Mouse (Mus musculus): ENCODE data around the gene Stk19.
"Not testable (repeated sequence)": the region's sequence is repeated elsewhere in the genome, so short reads cannot be mapped to it uniquely, and the experiment has no call there.

Gene Stk19

DNA sequence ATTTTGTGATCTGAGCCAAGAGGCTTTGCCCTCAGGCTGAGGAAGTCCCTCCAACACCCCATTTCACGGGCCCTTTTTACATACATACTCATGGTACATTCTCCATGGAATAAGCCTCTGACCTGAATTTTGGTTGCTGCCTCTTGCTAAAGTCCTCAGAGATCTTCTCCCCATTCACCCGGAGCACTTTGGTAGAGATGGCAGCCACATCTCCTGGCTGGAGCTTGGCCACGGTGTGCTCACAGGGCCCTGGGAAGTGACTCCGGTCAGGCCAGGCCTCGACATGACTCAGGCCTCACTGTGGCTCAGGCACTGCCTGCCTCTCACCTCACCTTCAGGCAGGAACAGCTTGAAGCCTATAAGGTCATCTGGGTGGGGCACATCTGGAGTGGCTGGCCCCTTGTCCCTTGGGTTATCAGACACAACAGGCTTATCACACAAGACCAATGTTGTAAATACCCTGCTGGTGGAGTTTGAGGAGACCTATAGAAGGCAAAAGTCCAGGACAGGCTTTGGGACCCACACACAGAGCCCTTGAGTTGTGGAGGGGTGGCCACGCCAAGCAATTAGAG, 4.1 kb upstream of the Stk19 start:
- DNase-seq (ENCODE audit: low spot score in 2 of 2), result no peak

DNA sequence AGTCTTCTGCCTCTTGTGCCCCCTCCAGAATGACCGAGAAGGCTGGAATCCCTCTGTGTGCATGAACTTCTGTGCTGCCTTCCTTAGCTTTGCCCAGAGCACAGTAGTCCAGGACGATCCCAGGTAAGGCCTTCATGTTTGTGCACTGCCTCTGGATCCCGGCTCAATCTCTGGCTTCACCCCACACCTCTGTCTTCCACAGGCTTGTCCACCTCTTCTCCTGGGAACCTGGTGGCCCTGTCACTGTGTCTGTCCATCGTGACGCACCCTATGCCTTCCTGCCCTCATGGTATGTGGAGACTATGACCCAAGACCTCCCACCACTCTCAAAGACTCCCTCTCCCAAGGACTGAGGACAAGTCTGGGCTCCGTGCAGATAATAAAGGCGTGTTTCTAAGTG, 2.0 kb upstream of the Stk19 start:
- no peak for DNase-seq (ENCODE audit: low spot score in 2 of 2)

DNA sequence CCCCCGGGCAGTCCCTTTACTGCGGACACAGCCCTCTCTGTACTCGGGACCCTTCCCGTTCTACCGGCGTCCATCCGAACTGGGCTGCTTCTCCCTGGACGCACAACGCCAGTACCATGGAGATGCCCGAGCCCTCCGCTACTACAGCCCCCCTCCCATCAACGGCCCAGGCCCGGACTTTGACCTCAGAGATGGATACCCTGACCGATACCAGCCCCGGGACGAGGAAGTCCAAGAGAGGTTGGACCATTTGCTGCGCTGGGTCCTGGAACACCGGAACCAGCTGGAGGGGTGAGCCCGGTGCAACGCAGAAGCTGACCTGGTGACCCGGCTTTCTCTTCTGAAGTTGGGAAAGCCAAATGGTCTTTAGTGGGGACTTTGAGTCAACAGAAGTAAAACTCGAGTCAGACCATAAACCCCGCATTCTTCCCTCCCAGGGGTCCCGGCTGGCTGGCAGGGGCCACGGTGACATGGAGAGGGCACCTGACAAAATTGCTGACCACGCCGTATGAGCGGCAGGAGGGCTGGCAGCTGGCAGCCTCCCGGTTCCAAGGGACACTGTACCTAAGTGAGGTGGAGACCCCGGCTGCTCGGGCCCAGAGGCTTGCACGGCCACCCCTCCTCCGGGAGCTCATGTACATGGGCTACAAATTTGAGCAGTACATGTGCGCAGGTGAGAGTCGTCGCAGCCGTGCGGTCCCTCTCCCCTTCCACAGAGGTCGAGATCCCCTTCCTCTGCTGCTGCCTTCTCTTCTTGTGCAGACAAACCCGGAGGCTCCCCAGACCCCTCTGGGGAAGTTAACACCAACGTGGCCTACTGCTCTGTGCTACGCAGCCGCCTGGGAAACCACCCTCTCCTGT, 949 bp upstream of the Stk19 start:
- DNase-seq (ENCODE audit: low spot score in 2 of 2), result peak in 1 of 2 experiments; percentile 24

DNA sequence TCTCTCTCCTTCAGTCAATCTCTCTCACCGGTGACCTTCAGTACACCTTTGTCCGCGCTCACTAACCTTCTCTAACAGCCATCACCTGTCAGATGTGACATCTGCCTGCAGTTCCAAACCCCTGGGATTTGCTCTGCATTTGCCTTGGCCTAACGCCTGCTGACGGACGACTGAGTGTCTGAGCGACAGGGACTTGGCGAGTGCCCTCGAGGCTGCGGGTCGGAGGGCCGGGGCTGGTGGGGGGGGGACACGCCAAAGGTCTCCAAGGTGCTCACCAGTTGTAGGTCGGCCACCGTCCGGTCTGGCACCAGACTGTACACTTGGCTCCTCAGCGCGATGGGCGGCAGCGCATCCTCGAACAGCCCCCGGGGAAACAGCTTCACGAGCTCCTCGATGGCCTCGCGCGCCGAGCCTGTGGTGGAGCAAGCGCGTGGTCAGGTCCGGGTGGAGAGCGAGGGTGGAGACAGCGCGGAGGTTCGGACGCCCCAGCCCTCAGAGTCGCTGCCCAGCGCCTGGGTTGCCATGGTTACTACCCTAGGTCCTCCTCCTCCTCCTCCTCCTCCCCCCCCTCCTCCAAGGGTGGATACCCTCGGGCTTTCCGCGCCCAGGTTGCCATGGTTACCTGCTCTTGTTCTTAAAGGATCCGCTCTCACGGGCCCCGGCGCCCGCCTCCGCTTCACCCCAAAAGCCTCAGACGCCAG, 440 bp downstream of the Stk19 start:
- no peak for DNase-seq (ENCODE audit: low spot score in 2 of 2)

DNA sequence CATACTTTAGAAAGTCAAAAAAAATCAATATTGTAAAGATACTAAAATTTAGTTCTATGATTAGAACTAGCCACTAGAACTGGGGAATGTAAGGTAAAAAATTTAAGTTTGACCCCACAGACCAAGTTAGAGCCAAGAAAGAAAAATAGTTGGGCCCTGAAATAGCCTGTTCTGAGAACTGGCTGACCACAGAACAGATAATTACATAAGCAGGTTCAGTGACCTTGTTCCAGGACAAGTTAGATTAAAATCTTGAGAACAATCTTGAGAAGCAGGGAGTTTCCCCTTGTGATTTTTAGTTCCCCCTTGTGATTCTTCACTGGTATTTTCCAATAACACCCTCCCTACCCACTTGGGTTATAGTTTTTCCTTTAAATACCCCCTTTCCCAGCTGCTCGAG, 6.0 kb downstream of the Stk19 start:
- DNase-seq (ENCODE audit: low spot score in 2 of 2), result not testable (repeated sequence)

DNA sequence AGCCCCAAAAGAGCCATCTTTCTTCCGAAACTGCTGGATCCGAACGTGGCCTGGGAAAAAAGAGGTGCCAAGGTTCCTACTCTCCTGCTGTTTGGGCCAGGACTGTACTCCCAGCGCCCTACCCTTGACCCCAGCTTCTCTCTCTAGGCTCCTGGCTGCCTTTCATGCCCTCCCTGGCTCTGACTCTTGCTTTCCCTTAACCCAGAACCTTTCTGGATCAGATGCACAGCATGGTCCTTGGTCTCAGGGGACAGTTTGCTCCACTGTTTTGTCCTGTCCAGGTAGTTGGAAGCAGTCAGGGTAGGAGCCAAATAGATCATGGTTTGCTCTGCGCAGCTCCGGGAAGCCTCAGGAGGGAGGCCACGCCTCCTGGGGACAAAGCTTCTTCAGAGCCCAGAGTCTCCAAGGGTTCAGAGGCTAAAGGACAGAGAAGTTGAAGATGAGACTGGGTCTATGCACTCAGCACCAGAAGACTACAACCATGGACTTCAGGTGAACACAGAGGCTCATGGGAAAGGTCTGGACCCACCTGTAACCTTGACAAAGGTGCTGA, 21.9 kb downstream of the Stk19 start:
- DNase-seq (ENCODE audit: low spot score in 2 of 2), result no peak

DNA sequence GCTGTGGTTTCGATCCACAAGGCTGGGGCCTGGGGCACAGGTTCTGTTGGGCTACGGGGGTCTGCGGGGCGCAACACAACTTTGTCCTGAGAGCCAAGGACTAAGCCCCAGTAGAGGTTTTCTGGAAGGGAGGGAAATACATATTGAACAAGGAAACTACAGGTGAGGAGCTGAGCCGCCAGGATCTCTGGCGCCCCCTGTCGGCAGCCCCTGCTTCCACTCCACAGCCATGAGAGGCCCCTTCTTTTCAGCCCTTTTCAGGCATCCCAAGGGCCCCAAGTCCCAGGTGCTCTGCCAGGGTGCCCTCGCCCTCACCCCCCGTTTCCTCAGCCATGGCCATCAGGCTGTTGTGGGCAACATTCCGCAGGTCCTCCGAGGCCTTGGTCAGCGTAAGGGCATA, 23.0 kb downstream of the Stk19 start:
- peak in 1 of 2 experiments; percentile 21 for DNase-seq (ENCODE audit: low spot score in 2 of 2)

DNA sequence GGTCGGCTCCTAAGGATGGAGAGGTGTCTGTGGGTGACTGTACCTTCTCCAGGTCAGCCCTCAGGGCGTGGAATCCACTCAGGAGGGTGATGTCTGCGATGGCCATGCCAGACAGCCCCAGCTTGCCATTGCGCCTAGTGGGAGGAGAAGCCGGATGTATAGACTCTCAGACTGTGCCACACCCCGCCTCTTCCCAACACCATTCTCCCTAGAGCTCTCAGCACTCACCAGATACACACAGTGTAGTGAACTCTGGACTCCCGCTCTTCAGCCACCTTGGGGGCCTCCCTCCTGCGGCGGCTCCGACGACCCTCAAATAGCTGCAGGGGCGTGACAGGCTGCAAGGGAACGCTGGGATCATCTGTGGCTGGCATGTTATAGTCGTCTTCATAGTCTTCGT, 25.5 kb downstream of the Stk19 start:
- DNase-seq (ENCODE audit: low spot score in 2 of 2), result no peak

DNA sequence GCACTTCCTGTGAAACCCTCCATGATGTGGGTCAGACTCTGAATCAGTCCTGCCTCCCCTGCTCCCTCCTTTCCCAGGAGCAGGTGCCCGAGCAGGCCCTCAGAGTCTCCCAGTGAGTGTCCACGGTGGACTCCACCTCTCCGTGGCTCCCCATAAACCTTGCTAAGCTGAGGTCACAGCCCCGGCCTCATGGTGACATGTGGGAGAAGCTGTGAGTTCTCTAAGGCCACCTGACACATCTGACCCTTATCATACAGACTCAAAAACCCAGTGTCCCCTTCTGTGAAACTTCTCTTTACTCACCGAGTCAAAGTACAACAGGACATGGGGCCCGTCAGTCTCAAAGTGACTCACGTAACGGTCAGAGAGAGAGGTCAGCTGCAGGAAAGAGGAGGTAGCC, 25.9 kb downstream of the Stk19 start:
- not testable (repeated sequence) for DNase-seq (ENCODE audit: low spot score in 2 of 2)

DNA sequence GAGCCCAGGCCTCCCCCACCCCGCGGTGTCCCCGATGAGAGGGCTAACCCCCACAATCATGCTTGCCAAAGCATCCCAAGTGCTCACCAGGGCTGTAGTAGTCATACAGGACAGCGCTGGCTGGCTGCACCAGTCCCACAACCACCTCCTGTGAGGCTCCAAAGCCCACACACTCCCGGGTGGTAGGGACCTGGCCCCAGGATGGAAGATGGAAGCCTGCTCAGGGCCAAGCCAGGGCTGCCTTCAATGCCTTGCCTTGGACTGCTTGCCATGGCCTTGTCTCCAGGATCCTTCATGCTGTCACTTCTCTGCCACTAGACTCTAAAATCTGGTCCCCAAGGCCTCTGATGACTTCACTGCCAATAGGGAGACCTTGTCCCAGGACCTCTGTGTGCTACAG, 26.3 kb downstream of the Stk19 start:
- not testable (repeated sequence) for DNase-seq (ENCODE audit: low spot score in 2 of 2)

DNA sequence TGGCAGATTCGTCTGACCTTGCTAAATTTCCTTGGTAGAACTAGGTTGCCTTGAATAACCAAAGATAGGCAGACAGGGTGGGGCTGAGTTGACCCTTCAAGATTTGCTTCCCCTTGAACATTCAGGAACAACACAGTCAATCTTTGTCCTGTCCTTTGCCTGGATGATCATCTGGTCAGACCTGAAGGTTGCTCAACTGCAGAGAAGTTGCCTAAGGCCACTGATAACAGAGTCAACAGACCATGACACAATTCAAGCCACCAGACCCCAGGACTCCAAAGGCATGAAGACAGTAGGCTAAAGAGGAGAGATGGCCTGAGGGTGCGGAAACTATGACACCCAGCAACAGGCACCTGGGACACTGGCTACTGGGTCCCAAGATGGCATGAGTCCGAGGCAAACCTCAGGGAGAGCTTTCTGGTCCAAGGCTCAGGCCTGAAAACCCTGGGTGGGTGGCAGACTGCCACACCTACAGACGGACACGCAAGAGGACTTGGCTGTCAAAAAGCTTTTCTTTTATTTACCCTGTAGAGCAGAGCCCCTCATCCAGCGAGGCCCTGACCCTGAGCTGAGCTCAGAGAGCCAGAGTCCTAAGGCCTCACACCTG, 28.0 kb downstream of the Stk19 start:
- no peak for DNase-seq (ENCODE audit: low spot score in 2 of 2)

DNA sequence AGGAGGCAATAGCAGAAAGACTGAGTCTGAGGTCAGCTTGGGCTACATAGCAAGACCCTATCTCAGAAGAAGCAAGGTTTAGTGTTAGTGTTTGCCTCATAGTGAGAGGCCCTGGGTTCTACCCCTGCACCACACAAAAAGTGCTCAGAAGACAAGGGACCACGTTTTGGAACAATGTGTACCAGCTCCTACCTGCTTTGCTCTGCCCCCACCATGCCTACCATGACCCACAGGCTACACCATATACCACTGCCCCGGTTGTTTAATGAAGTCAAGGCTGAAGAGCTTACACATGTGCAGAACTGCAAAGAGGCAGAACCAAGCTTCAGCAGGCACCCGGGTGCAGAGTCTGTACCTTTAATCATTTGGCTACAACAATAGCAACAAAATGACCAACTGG, 29.6 kb downstream of the Stk19 start:
- DNase-seq (ENCODE audit: low spot score in 2 of 2), result no peak

DNA sequence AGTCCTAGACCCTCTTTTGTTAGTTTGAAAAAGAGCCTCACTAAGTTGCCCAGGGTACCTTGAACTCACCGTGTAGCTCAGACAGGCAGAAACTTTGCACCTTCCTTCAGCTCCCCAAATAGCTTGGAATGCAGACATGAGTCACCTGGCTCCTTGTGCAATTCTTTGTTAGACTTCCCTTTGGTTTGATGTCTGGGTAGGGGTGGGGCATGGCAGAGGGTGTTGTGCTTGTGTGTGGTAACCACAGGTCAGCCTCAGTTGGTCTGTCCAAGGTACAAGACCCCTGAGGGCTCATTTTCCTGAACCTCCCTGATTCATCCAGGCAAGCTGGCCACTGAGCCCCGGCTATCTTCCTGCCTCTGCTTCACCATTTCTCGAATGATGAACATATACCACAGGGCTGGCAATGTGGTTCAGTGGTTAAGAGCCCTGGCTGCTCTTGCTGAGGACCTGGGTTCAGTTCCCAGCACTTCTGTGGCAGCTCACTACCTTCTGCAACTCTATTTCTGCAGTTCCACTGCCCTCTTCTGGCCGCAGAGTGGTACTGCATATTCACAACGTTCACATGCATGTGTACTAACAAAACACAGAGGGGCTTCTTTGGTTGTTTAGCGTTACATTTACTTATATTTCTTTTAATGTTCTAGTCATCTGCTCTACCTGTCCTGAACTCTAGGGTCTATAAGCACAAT, 31.7 kb downstream of the Stk19 start:
- no peak for DNase-seq (ENCODE audit: low spot score in 2 of 2)

DNA sequence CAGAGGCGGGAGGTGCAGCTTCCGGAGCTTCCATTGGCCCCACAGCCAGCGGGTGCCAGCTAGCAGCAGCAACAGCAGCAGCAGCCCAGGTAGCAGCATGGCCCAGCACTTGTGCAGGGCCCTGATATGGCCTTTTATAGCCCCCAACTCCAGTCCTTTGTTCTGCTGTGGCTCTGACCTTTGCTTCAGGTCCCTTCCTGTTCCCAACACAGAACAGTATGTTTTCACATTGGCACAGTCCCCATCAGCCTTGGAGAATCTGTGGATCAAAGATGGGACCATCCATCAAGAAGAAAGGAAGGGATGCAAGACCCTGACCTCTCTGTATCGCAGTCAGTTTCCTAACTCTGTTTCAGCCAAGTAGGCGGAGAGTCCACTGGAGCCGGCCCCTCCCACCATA, 32.4 kb downstream of the Stk19 start, which contains the start of gene Cyp21a1:
Gene Cyp21a1 (minus strand): TSS at position 261 of the 400 bp plus-strand sequence.
- DNase-seq (ENCODE audit: low spot score in 2 of 2), result not testable (repeated sequence)

DNA sequence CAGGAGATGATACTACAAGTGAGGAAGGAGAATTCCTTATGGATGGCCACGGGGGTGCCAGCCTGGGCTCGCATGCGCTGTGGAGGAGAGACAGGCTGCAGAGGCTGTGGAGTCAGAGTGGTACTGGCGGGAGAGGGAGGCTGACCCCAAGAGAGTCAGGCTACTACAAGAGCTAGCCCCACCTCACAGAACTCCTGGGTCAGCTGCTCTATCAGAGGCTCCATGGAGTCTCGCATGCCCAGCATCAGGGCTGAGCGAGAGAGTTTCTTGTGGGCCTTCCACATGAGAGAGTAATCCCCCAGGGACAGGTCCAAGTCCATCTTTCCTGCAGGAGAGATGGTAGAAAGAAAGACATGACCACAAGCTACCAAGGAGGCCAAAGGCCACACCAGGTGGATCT, 33.4 kb downstream of the Stk19 start:
- not testable (repeated sequence) for DNase-seq (ENCODE audit: low spot score in 2 of 2)

DNA sequence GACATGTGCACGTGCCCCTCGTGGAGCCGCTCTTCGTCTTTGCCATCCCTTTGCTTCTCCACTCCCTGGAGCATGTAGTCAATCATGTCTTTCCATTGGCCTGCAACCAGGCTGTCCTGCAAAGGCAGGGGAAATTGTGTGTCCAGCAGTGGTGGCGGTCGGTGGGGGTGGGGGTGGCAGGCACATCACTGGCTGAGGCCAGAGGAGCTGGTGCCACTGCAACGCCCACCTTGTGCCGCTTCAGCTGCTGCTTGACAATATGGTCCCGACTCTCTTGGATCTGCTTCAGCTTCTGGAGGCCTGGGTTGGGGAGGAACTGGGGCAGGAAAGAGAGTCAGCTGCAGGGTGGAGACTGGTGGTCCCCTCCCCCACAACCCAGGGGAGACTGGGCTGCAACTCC, 34.0 kb downstream of the Stk19 start:
- not testable (repeated sequence) for DNase-seq (ENCODE audit: low spot score in 2 of 2)

DNA sequence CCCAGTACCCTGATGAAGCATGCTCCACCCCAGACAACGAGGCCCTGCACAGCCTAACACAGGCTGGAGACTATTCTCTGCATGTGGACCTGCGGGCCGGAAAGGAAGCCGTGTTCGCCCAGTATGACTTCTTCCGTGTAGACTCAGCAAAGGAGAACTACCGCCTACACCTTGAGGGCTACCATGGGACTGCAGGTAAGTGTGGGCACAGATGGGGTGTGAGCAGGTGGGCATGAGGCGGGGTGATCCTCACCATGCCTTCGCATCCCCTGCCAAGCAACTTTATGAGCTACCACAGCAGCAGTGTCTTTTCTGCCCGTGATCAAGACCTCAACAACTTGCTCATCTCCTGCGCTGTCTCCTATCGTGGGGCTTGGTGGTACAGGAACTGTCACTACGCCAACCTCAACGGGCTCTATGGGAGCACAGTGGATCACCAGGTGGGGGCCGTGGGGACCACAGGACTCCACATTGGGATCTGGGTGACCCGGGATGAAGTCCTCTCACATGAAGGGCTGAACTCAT, 35.9 kb downstream of the Stk19 start:
- not testable (repeated sequence) for DNase-seq (ENCODE audit: low spot score in 2 of 2)

DNA sequence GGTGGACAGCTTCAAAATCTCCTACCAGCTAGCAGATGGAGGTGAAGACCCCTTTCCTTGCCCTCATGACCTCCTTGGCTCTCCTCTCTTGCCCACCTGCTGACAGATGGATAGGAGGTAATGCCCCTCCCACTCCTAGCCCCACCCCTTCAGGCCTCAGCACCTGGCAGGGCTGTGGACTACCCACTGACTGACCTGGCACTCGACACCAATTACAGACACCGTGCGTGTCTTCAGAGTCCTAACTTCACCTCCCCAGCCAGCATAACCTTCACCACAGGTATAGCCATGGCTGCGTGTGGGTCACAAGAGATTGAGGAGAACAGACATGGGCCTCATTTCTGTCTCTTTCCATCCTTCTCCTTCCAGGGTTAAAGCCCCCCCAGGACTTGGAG, 37.2 kb downstream of the Stk19 start:
- no peak for DNase-seq (ENCODE audit: low spot score in 2 of 2)

DNA sequence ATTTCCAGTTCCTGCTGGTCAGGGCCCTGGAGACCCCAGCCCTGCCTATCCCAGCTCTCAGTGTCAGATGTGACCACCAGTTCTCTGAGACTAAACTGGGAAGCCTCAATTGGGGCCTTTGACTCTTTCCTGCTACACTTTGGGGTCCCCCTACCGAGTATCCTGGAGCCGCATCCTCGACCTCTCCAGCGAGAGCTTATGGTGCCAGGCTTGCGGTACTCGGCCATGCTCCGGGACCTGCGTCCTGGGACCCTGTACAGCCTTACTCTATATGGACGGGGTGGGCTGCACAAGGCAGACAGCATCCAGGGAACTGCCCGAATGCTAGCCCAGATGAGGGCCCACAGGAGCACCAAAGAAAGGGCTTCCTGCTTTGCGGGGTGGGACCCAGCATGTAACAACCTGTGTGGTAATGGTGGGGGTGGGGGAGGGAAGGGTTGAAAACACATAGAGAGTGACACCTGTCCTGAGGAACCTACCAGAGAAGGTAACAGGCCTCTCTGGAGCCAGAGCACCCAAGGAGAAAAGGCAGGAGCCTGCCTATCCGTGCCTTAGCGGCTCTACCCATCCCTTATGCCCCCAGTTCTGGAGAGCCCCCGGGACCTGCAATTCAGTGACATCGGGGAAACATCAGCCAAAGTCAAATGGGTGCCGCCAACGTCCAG, 37.7 kb downstream of the Stk19 start:
- no peak for DNase-seq (ENCODE audit: low spot score in 2 of 2)

DNA sequence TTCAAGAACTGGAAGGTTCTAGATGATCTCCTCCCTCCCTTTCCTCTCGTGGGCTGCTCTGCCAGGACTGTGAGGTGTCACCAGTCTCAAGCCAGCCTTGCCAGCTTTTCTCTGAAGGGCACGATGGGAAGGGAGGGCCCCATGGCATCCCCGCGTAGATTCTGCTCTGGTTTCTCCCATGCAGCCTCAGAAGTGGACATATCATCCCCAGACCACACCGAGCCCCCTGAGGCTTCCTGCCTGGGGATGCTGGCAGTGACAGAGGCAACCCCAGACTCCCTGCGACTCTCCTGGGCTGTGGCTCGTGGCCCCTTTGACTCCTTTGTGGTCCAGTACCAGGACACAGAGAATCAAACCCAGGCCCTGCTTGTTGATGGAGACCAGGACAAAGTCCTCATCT, 38.7 kb downstream of the Stk19 start:
- DNase-seq (ENCODE audit: low spot score in 2 of 2), result not testable (repeated sequence)

Measured in frontal cortex, postnatal 10 days (tissue).